Mouse (Mus musculus): Measurements from ENCODE around the gene Noc3l. TPM values are rescaled to one million over a fixed set of nuclear protein-coding genes. Genes with fewer than 3 reads are reported as not detected.

Gene Noc3l
- polyA plus RNA-seq, 1 experiment from 2014 or later = 8.0 TPM

DNA sequence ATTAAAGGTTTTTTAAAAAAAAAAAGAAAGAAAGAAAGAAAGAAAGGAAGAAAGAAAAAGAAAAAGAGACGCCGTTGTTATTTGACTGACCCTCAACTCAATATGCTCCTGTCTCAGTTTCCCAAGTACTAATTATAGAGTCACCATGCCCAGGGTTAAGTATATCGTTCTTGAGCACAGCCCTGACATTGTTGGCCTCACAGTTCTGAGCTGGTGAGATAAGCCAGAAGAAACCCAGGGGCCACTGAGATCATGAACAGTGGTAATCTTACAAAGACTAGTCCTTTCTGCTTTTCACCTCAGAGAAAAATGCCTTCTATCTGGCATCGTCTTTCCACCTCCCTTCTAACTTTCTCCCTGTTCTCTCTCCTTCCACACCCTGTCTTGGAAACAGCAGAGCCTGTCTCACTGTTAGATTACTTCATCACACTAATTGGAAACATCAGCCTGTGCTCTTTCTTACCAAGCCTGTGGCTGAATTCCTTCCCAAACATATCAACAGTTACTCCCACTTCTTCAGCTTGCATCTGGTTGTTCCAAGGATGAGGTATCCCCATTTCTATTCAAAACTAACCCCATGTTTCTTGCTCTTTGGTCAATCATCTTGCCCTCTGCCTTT lies 1.3 kb upstream of the Noc3l start:
- H3K4me1 ChIP-seq (ENCODE audit: insufficient read depth, low read length) = peaks cover 13% of the 10 kb centered on the region
- no peak overlapping the region for H3K4me3 ChIP-seq (ENCODE audit: low read length)
- H3K27ac ChIP-seq (ENCODE audit: low read length) = no peak overlapping the region
- H3K9ac ChIP-seq (replicated peaks; ENCODE audit: low read length) = no peak overlapping the region
- no peaks in the 10 kb centered on the region for H3K9me3 ChIP-seq (ENCODE audit: low read length)
- 85% methylated on average over 4 of the region's 4 CpGs for WGBS
- no peak for ATAC-seq (ENCODE audit: low FRiP score, low TSS enrichment)
- no peaks in the 10 kb centered on the region for H3K27me3 ChIP-seq (ENCODE audit: insufficient read depth, low read length)
- H3K4me2 ChIP-seq (replicated peaks; ENCODE audit: low read depth, low read length) = no peak overlapping the region
- peaks cover 5% of the 10 kb centered on the region; the same call in 1 of the 2 replicates for H3K36me3 ChIP-seq (ENCODE audit: insufficient read depth, low read length)

DNA sequence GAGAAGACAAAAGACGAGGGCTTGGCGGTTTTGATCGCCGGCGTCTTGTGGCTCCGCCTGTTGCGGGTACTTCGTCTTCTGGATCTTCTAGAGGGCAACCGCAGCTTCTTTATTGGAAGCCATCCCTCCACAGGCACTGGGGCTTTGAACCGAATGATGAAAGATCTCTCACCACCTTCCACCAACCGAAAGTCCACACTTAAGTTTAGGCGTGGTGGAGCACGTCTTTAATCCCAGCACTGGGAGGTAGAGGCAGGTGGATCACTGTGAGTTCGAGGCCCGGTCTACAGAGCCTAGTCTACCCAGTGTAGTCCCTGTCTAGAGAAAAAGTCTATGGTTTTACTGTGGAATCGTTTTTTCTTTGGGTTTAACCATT lies 378 bp upstream of the Noc3l start:
- Histone ChIP-seq H3K4me3 (ENCODE audit: low read length) (peak overlapping the region; percentile 92), H3K9ac (replicated peaks; ENCODE audit: low read length) (peak overlapping the region; percentile 79), H3K36me3 (ENCODE audit: insufficient read depth, low read length) (peaks cover 13% of the 10 kb centered on the region), H3K27me3 (ENCODE audit: insufficient read depth, low read length) (no peaks in the 10 kb centered on the region), H3K9me3 (ENCODE audit: low read length) (no peaks in the 10 kb centered on the region), H3K4me1 (ENCODE audit: insufficient read depth, low read length) (peaks cover 13% of the 10 kb centered on the region), H3K27ac (ENCODE audit: low read length) (peak overlapping the region; percentile 23; the same call in 1 of the 2 replicates), H3K4me2 (replicated peaks; ENCODE audit: low read depth, low read length) (peak overlapping the region; percentile 72)
- 12% methylated on average over 16 of the region's 16 CpGs for WGBS
- ATAC-seq (ENCODE audit: low FRiP score, low TSS enrichment) = peak; percentile 72

DNA sequence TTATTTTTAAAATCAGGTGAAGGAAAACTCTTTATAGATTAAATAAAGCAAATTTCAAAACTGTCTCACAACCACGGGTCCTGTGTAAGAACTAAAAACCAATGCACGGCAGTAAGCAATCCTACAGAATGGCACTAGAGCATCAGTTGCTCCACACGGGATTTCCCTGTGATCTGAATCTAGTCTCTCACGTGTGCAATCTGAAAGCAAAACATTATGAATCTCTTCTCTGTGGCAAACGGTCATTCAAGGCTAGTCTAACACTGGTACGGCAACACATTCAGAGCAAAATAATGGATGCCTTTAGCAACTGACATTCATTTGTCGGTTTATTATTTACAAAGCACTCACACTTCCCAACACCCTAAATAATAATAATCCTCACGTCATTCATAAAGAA lies 846 bp downstream of the Noc3l start:
- H3K27ac ChIP-seq (ENCODE audit: low read length) = no peak overlapping the region
- peaks cover 21% of the 10 kb centered on the region for H3K36me3 ChIP-seq (ENCODE audit: insufficient read depth, low read length)
- peak overlapping the region; percentile 92 for H3K4me3 ChIP-seq (ENCODE audit: low read length)
- H3K4me1 ChIP-seq (ENCODE audit: insufficient read depth, low read length) = peaks cover 13% of the 10 kb centered on the region
- H3K27me3 ChIP-seq (ENCODE audit: insufficient read depth, low read length) = no peaks in the 10 kb centered on the region
- peak overlapping the region; percentile 72 for H3K4me2 ChIP-seq (replicated peaks; ENCODE audit: low read depth, low read length)
- peak overlapping the region; percentile 79 for H3K9ac ChIP-seq (replicated peaks; ENCODE audit: low read length)
- WGBS = 31% methylated on average over 8 of the region's 8 CpGs
- H3K9me3 ChIP-seq (ENCODE audit: low read length) = no peaks in the 10 kb centered on the region
- no peak for ATAC-seq (ENCODE audit: low FRiP score, low TSS enrichment)

DNA sequence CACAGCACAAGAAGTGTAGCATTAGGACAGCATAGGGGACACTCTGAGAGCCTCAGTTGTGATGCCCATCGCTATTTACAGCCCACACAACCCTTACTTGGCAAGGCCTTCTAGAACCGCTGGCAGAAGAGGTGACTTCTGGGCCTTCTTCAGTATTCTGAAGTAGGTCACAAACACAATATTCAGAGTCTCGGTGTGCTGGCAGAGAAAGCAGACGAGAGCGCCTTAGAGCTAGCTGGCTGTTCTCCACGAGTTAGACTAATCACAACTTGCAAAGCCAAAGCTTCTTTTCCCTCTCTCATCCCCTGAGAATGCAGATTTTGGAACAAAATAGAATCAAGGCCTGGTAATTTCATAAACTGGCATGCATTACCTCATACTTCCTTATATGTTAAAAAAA lies 20.2 kb downstream of the Noc3l start:
- no peaks in the 10 kb centered on the region for H3K9me3 ChIP-seq (ENCODE audit: low read length)
- no peak overlapping the region for H3K27ac ChIP-seq (ENCODE audit: low read length)
- no peak overlapping the region for H3K4me2 ChIP-seq (replicated peaks; ENCODE audit: low read depth, low read length)
- 93% methylated on average over 6 of the region's 6 CpGs for WGBS
- no peaks in the 10 kb centered on the region for H3K4me1 ChIP-seq (ENCODE audit: insufficient read depth, low read length)
- H3K27me3 ChIP-seq (ENCODE audit: insufficient read depth, low read length) = no peaks in the 10 kb centered on the region
- no peak overlapping the region for H3K9ac ChIP-seq (replicated peaks; ENCODE audit: low read length)
- peaks cover 51% of the 10 kb centered on the region for H3K36me3 ChIP-seq (ENCODE audit: insufficient read depth, low read length)
- no peak overlapping the region for H3K4me3 ChIP-seq (ENCODE audit: low read length)
- no peak for ATAC-seq (ENCODE audit: low FRiP score, low TSS enrichment)

DNA sequence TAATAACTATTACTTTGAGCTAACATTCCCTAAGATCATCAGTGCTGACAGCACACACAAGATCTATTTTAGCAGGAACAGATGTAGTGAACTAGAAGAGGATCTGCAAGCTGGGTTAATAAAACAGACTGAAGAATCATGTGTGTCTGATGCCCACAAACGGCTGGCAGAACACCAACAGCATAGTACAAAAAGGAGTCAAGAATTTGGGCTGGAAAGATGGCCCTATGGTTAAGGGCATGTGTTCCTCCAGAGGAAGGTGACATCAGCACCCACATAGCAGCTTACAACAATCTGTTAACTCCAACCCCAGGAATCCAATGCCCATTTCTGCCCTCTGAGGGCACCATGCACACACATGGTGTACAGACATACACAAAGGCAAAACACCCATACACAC lies 20.7 kb downstream of the Noc3l start:
- Histone ChIP-seq H3K36me3 (ENCODE audit: insufficient read depth, low read length) (peaks cover 51% of the 10 kb centered on the region), H3K27ac (ENCODE audit: low read length) (no peak overlapping the region), H3K4me2 (replicated peaks; ENCODE audit: low read depth, low read length) (no peak overlapping the region), H3K4me3 (ENCODE audit: low read length) (no peak overlapping the region), H3K27me3 (ENCODE audit: insufficient read depth, low read length) (no peaks in the 10 kb centered on the region), H3K4me1 (ENCODE audit: insufficient read depth, low read length) (no peaks in the 10 kb centered on the region), H3K9ac (replicated peaks; ENCODE audit: low read length) (no peak overlapping the region), H3K9me3 (ENCODE audit: low read length) (no peaks in the 10 kb centered on the region)
- ATAC-seq (ENCODE audit: low FRiP score, low TSS enrichment) = no peak
- WGBS = 86% methylated on average over 1 of the region's 1 CpGs

DNA sequence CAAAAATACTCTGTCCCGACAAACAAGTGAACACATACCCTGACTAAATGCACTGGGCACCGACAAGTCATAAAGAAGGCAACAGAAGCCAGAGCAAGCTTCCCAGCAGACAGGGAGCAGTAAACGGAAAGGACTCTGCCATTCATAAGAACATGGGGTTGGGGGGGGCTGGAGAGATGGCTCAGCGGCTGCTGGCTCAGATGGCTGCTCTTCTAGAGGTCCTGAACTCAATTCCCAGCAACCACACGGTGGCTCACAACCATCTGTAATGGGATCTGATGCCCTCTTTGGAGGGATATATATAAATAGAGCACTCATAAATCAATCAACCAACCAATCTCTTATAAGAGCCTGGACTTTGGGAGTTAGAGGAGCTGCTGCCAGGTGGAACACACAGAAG lies 22.5 kb downstream of the Noc3l start:
- H3K4me2 ChIP-seq (replicated peaks; ENCODE audit: low read depth, low read length) = no peak overlapping the region
- H3K9me3 ChIP-seq (ENCODE audit: low read length) = no peaks in the 10 kb centered on the region
- no peak for ATAC-seq (ENCODE audit: low FRiP score, low TSS enrichment)
- H3K36me3 ChIP-seq (ENCODE audit: insufficient read depth, low read length) = peaks cover 57% of the 10 kb centered on the region
- 50% methylated on average over 5 of the region's 5 CpGs for WGBS
- H3K27me3 ChIP-seq (ENCODE audit: insufficient read depth, low read length) = no peaks in the 10 kb centered on the region
- H3K4me3 ChIP-seq (ENCODE audit: low read length) = no peak overlapping the region
- no peaks in the 10 kb centered on the region for H3K4me1 ChIP-seq (ENCODE audit: insufficient read depth, low read length)
- H3K9ac ChIP-seq (replicated peaks; ENCODE audit: low read length) = no peak overlapping the region
- H3K27ac ChIP-seq (ENCODE audit: low read length) = no peak overlapping the region

DNA sequence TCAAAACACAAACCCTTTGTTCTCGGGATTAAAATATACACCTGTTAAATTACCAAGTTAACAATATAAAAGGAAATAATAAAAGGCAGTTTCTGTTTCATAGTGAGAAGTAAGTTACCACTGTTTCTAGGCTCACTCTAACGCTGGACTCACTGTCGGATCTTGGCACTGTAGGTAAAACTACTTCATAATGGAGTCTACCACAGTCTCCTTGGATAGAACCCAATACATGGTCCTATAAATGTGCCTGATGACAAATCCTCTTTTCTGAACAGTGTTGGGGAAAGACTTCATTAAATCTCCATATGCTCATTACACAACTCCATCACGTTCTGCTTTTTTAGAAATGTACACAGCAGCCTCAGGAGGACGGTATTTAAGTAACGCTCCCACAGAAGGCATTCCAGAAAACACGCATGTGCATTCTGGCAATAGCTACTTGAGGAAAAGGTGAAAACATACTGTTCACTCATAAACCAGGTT lies 25.4 kb downstream of the Noc3l start:
- Histone ChIP-seq H3K4me2 (replicated peaks; ENCODE audit: low read depth, low read length) (no peak overlapping the region), H3K9ac (replicated peaks; ENCODE audit: low read length) (no peak overlapping the region), H3K4me3 (ENCODE audit: low read length) (no peak overlapping the region), H3K9me3 (ENCODE audit: low read length) (no peaks in the 10 kb centered on the region), H3K27me3 (ENCODE audit: insufficient read depth, low read length) (no peaks in the 10 kb centered on the region), H3K36me3 (ENCODE audit: insufficient read depth, low read length) (peaks cover 76% of the 10 kb centered on the region), H3K4me1 (ENCODE audit: insufficient read depth, low read length) (no peaks in the 10 kb centered on the region), H3K27ac (ENCODE audit: low read length) (no peak overlapping the region)
- 93% methylated on average over 7 of the region's 7 CpGs for WGBS
- no peak for ATAC-seq (ENCODE audit: low FRiP score, low TSS enrichment)

DNA sequence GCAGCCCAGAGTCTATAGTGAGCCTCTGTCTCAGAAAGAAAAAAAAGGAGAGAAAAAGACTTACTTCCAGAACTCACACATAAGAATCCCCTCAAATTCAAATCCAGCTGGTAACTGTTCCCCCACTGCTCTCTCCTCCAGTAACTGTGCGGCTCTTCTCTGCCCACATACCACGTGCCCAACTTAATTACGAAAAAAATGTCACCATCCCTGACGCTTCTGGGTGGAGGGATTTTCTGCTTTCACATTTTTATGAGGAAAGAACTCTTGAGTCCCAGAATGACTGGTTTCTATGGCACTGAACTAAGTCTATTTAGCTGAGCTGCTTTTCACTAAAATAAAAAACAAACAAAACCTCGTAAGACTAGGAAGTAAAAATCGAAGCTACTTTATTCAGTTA lies 31.3 kb downstream of the Noc3l start:
- 91% methylated on average over 6 of the region's 6 CpGs for WGBS
- Histone ChIP-seq H3K36me3 (ENCODE audit: insufficient read depth, low read length) (peaks cover 37% of the 10 kb centered on the region), H3K4me3 (ENCODE audit: low read length) (no peak overlapping the region), H3K27me3 (ENCODE audit: insufficient read depth, low read length) (no peaks in the 10 kb centered on the region), H3K27ac (ENCODE audit: low read length) (no peak overlapping the region), H3K4me2 (replicated peaks; ENCODE audit: low read depth, low read length) (no peak overlapping the region), H3K9ac (replicated peaks; ENCODE audit: low read length) (no peak overlapping the region), H3K4me1 (ENCODE audit: insufficient read depth, low read length) (no peaks in the 10 kb centered on the region), H3K9me3 (ENCODE audit: low read length) (no peaks in the 10 kb centered on the region)
- ATAC-seq (ENCODE audit: low FRiP score, low TSS enrichment) = no peak

DNA sequence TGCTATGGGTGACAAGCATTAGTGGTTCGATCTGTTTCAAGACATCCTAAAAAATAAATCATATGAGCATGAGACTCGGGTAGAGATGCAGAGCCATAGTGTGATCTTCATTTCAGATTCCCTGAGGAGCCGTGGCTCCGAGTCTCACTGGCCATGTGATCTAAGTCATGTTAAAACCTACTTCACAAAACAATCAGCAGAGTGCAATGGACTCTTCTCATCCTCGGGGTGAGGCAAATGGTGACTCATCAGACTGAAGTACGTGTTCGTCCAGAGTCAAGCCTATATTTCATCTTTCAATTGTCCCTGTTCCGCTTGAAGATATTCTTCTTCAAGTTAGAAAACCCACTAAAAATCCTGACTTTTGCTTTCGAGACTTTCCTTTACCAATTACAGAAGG lies 35.5 kb downstream of the Noc3l start:
- no peaks in the 10 kb centered on the region for H3K27me3 ChIP-seq (ENCODE audit: insufficient read depth, low read length)
- no peaks in the 10 kb centered on the region for H3K9me3 ChIP-seq (ENCODE audit: low read length)
- no peak overlapping the region for H3K9ac ChIP-seq (replicated peaks; ENCODE audit: low read length)
- no peak overlapping the region for H3K4me3 ChIP-seq (ENCODE audit: low read length)
- H3K4me1 ChIP-seq (ENCODE audit: insufficient read depth, low read length) = no peaks in the 10 kb centered on the region
- H3K4me2 ChIP-seq (replicated peaks; ENCODE audit: low read depth, low read length) = no peak overlapping the region
- 82% methylated on average over 9 of the region's 9 CpGs for WGBS
- no peak for ATAC-seq (ENCODE audit: low FRiP score, low TSS enrichment)
- no peak overlapping the region for H3K27ac ChIP-seq (ENCODE audit: low read length)
- peaks cover 4% of the 10 kb centered on the region for H3K36me3 ChIP-seq (ENCODE audit: insufficient read depth, low read length)

DNA sequence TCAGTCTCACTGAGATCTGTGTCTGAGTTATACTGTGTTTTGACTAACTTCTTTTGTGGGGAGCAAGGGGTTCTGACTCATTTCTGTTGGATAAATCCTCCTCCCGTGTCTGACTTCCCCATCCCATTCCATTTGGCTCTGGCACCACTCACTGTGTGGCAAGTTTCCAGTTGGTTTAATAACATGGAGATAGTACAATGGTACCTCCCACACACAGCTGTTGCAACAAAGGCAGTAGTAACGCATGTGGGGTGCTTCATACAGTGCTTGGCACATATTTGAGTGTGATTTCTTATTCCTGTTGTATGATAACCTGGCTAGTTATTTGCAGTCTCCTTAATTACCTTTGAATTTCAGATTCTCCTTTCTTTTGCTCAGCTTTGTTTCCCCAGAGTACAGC lies 40.2 kb downstream of the Noc3l start:
- 48% methylated on average over 2 of the region's 2 CpGs for WGBS
- Histone ChIP-seq H3K9ac (replicated peaks; ENCODE audit: low read length) (no peak overlapping the region), H3K4me1 (ENCODE audit: insufficient read depth, low read length) (no peaks in the 10 kb centered on the region), H3K36me3 (ENCODE audit: insufficient read depth, low read length) (no peaks in the 10 kb centered on the region), H3K9me3 (ENCODE audit: low read length) (no peaks in the 10 kb centered on the region), H3K27me3 (ENCODE audit: insufficient read depth, low read length) (no peaks in the 10 kb centered on the region), H3K4me2 (replicated peaks; ENCODE audit: low read depth, low read length) (no peak overlapping the region), H3K4me3 (ENCODE audit: low read length) (no peak overlapping the region), H3K27ac (ENCODE audit: low read length) (no peak overlapping the region)
- no peak for ATAC-seq (ENCODE audit: low FRiP score, low TSS enrichment)
